Mouse (Mus musculus): ENCODE measurements around the gene Tecr. TPM values are rescaled to one million over a fixed set of nuclear protein-coding genes. Genes with fewer than 3 reads are reported as not detected.

Tecr gene
- polyA plus RNA-seq, 1 experiment from 2014 or later: 468 TPM

DNA sequence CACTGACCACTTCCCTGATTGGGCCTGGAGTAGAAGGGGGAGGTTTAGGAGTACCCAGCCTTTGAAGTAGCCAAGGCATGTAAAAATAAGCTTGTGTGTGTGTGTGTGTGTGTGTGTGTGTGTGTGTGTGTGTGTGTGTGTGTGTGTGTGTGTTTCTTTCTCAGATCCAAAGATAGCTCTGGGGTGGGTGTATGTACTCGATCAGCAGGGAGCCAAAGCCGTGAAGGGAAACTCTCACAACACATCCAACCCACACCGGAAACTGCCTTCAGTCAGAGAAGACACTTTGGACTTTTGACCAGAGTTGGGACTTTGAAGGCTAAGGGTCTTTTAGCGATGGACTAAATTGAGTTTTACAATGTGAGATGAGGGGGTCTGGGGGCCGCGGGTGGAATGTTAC, 41.9 kb upstream of the Tecr start:
- no peak for DNase-seq (ENCODE audit: low spot score)
- 80% methylated on average over 6 of the region's 6 CpGs for WGBS

DNA sequence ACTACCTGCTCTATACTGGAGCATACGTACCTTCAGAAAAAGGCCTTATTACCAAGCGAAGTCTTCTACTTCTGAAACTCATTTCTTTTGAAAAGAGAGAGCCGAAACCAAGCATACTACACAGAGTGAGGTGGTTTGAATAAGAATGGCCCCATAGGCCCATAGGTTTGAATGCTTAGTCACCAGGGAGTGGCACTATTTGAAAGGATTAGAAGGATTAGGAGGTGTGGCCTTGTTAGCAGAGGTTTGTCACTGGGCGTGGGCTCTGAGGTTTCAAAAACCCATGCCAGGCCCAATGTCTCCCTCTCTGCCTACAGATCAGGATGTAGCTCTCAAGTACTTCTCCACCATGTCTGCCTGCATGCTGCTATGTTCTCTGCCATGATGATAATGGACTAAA, 40.3 kb upstream of the Tecr start:
- Histone ChIP-seq H3K27me3 (replicated peaks; ENCODE audit: control insufficient read depth, insufficient read depth, low read length) (no peaks in the 10 kb centered on the region; the same call in 1 of the 2 replicates), H3K4me3 (ENCODE audit: low read depth, low read length) (no peak overlapping the region), H3K9ac (ENCODE audit: low read depth, low read length) (no peak overlapping the region), H3K4me2 (no peak overlapping the region), H3K36me3 (ENCODE audit: control insufficient read depth, insufficient read depth, low read length) (no peaks in the 10 kb centered on the region), H3K9me3 (ENCODE audit: control insufficient read depth, low read length) (no peaks in the 10 kb centered on the region), H3K4me1 (replicated peaks; ENCODE audit: control insufficient read depth, insufficient read depth, low read length) (no peaks in the 10 kb centered on the region), H3K27ac (ENCODE audit: low read depth, low read length) (no peak overlapping the region)
- DNase-seq (ENCODE audit: low spot score): no peak
- no peak for ATAC-seq (replicated peaks; ENCODE audit: low FRiP score)
- WGBS: 89% methylated on average over 4 of the region's 4 CpGs

More for the DNA sequence above, 41.9 kb upstream of the Tecr start:
- Histone ChIP-seq H3K4me3 (ENCODE audit: low read depth, low read length) (no peak overlapping the region), H3K9ac (ENCODE audit: low read depth, low read length) (no peak overlapping the region), H3K27me3 (replicated peaks; ENCODE audit: control insufficient read depth, insufficient read depth, low read length) (no peaks in the 10 kb centered on the region), H3K27ac (ENCODE audit: low read depth, low read length) (no peak overlapping the region), H3K4me2 (no peak overlapping the region), H3K9me3 (ENCODE audit: control insufficient read depth, low read length) (no peaks in the 10 kb centered on the region), H3K36me3 (ENCODE audit: control insufficient read depth, insufficient read depth, low read length) (no peaks in the 10 kb centered on the region; the same call in 1 of the 2 replicates), H3K4me1 (replicated peaks; ENCODE audit: control insufficient read depth, insufficient read depth, low read length) (peaks cover 10% of the 10 kb centered on the region)
- ATAC-seq (replicated peaks; ENCODE audit: low FRiP score): no peak

DNA sequence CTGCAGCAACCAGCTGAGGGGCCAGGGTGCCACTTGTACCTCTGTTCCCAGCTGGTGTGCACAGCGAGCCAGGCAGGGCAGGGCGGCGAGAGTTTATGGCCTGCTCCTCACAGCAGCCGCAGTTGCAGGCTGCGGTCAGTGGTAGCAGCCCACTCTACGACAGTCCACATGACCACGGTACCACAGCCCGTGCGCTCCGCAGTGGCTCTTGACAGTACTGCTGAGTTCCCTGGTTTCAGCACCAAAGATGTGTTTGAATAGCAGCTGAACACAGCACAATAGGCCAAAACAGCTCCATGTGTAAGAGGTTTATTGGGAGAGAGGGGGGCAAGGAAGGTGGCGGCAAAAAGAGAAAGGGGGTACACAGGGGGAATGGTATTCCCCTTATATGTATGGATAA, 39.7 kb upstream of the Tecr start:
- Histone ChIP-seq H3K27me3 (replicated peaks; ENCODE audit: control insufficient read depth, insufficient read depth, low read length) (no peaks in the 10 kb centered on the region; the same call in 1 of the 2 replicates), H3K9ac (ENCODE audit: low read depth, low read length) (no peak overlapping the region), H3K4me2 (no peak overlapping the region), H3K9me3 (ENCODE audit: control insufficient read depth, low read length) (no peaks in the 10 kb centered on the region), H3K4me1 (replicated peaks; ENCODE audit: control insufficient read depth, insufficient read depth, low read length) (no peaks in the 10 kb centered on the region), H3K4me3 (ENCODE audit: low read depth, low read length) (no peak overlapping the region), H3K36me3 (ENCODE audit: control insufficient read depth, insufficient read depth, low read length) (no peaks in the 10 kb centered on the region), H3K27ac (ENCODE audit: low read depth, low read length) (no peak overlapping the region)
- 94% methylated on average over 11 of the region's 11 CpGs for WGBS
- no peak for DNase-seq (ENCODE audit: low spot score)
- no peak for ATAC-seq (replicated peaks; ENCODE audit: low FRiP score)

DNA sequence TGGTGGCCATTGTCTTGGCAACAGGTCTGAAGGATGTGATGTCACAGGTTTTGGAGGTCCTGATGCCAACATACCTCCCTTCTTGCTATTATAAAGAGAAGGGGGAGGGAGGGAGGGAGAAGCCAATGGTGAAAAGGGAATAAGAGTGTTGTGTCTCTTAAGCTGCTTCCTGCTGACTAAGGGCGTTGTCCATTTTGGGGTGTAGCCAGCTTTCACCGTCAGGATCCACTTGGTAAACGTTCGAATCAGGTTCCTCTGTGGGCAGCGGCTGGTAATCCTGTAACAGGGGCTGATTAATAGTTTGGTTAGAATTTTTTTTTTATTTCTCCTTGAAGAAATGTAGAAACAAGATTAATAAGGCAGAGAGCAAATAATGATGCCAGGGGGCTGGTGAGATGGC, 31.9 kb upstream of the Tecr start:
- H3K4me1 ChIP-seq (replicated peaks; ENCODE audit: control insufficient read depth, insufficient read depth, low read length): no peaks in the 10 kb centered on the region
- H3K4me3 ChIP-seq (ENCODE audit: low read depth, low read length): no peak overlapping the region
- H3K4me2 ChIP-seq: no peak overlapping the region
- ATAC-seq (replicated peaks; ENCODE audit: low FRiP score) (no peak), DNase-seq (ENCODE audit: low spot score) (no peak)
- WGBS: 61% methylated on average over 5 of the region's 5 CpGs
- no peaks in the 10 kb centered on the region for H3K36me3 ChIP-seq (ENCODE audit: control insufficient read depth, insufficient read depth, low read length)
- H3K9me3 ChIP-seq (ENCODE audit: control insufficient read depth, low read length): no peaks in the 10 kb centered on the region
- H3K27ac ChIP-seq (ENCODE audit: low read depth, low read length): no peak overlapping the region
- H3K9ac ChIP-seq (ENCODE audit: low read depth, low read length): no peak overlapping the region
- H3K27me3 ChIP-seq (replicated peaks; ENCODE audit: control insufficient read depth, insufficient read depth, low read length): no peaks in the 10 kb centered on the region; the same call in 1 of the 2 replicates

DNA sequence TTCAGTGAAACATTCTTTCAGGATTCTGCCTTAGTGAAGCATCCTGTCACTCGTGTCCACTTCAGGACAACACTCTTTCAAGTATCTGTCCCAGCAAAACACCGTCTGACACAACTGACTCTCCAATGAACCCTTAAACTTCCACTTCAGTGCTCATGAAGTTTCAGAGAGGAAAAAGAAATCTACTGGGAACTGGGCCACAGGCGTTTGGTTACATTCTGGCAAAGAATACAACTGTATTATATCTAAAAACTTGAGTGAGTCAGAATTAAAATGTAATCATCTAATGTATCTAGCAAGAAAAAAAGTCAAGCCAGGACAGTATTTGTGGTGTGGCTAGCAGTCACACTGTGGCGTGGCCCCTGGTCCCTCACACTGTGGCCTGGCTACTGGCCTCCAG, 31.1 kb upstream of the Tecr start:
- H3K4me1 ChIP-seq (replicated peaks; ENCODE audit: control insufficient read depth, insufficient read depth, low read length): no peaks in the 10 kb centered on the region
- 68% methylated on average over 4 of the region's 4 CpGs for WGBS

DNA sequence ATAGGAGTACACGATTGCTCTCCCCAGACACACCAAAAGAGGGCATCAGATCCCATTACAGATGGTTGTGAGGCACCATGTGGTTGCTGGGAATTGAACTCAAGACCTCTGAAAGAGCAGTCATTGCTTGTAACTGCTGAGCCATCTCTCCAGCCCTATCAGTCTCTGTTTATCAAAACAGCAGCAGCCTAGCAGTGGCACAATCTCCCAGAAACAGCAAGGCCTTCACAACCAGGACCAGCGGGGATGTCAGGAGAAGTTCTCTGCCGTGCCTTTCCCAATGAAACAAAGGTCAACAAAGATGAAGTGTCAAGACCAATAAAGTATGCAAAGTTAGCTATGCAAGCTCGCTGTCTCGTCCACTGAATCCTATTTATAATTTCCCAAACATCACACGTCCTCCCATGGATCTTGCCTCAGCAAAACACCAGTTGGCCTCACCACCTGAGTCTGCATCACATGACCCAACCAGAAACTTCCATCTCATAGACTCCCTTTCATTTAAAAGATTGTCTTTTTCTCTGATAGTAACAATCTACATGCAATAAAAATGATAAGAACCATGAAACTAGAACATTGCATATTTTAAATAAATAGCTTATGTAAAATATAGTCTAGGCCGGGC, 24.4 kb upstream of the Tecr start:
- Histone ChIP-seq H3K4me1 (replicated peaks; ENCODE audit: control insufficient read depth, insufficient read depth, low read length) (no peaks in the 10 kb centered on the region; the same call in 1 of the 2 replicates), H3K4me3 (ENCODE audit: low read depth, low read length) (no peak overlapping the region), H3K27me3 (replicated peaks; ENCODE audit: control insufficient read depth, insufficient read depth, low read length) (no peaks in the 10 kb centered on the region), H3K9me3 (ENCODE audit: control insufficient read depth, low read length) (no peaks in the 10 kb centered on the region), H3K27ac (ENCODE audit: low read depth, low read length) (no peak overlapping the region), H3K9ac (ENCODE audit: low read depth, low read length) (no peak overlapping the region), H3K4me2 (no peak overlapping the region), H3K36me3 (ENCODE audit: control insufficient read depth, insufficient read depth, low read length) (no peaks in the 10 kb centered on the region)
- 72% methylated on average over 7 of the region's 7 CpGs for WGBS
- ATAC-seq (replicated peaks; ENCODE audit: low FRiP score) (peak; percentile 83), DNase-seq (ENCODE audit: low spot score) (no peak)

More for the DNA sequence above, 31.1 kb upstream of the Tecr start:
- H3K27ac ChIP-seq (ENCODE audit: low read depth, low read length): no peak overlapping the region
- no peaks in the 10 kb centered on the region for H3K9me3 ChIP-seq (ENCODE audit: control insufficient read depth, low read length)
- no peaks in the 10 kb centered on the region for H3K36me3 ChIP-seq (ENCODE audit: control insufficient read depth, insufficient read depth, low read length)
- ATAC-seq (replicated peaks; ENCODE audit: low FRiP score): no peak
- no peak overlapping the region for H3K4me2 ChIP-seq
- H3K4me3 ChIP-seq (ENCODE audit: low read depth, low read length): no peak overlapping the region
- no peaks in the 10 kb centered on the region; the same call in 1 of the 2 replicates for H3K27me3 ChIP-seq (replicated peaks; ENCODE audit: control insufficient read depth, insufficient read depth, low read length)
- no peak overlapping the region for H3K9ac ChIP-seq (ENCODE audit: low read depth, low read length)
- DNase-seq (ENCODE audit: low spot score): no peak

DNA sequence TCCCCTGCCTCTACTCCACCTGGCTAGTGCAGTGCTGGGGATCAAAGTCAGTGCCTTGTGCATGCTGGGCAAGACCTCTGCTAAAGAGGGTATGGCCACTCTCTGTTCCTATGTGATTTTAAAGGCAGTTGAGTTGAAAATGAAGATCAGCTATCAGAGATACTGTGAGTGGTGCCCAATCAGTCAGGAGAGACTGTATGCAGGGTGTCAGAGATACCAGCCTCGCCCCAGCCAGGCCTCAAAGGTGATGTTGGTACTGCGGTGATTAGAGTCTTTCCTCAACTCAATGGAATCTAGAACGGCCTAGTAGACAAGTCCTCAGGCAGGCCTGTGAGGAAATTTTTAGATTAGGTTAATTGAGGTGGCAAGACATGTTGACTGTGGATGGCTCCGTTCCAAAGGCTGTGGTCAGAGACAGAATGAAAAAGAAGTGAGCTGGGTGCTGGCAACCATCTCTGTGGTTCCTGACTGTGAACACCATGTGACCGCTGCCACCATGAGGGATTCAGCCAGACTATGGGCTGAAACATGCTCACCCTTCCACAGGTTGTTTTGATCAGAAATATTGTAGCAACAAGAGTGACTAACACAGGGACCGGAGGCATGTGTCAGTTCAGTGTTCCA, 18.0 kb upstream of the Tecr start:
- Histone ChIP-seq H3K27me3 (replicated peaks; ENCODE audit: control insufficient read depth, insufficient read depth, low read length) (no peaks in the 10 kb centered on the region), H3K4me1 (replicated peaks; ENCODE audit: control insufficient read depth, insufficient read depth, low read length) (peaks cover 23% of the 10 kb centered on the region), H3K36me3 (ENCODE audit: control insufficient read depth, insufficient read depth, low read length) (no peaks in the 10 kb centered on the region), H3K4me2 (no peak overlapping the region), H3K9ac (ENCODE audit: low read depth, low read length) (no peak overlapping the region), H3K4me3 (ENCODE audit: low read depth, low read length) (no peak overlapping the region), H3K27ac (ENCODE audit: low read depth, low read length) (no peak overlapping the region), H3K9me3 (ENCODE audit: control insufficient read depth, low read length) (no peaks in the 10 kb centered on the region)
- DNase-seq (ENCODE audit: low spot score) (no peak), ATAC-seq (replicated peaks; ENCODE audit: low FRiP score) (peak; percentile 74)
- 77% methylated on average over 6 of the region's 6 CpGs for WGBS

DNA sequence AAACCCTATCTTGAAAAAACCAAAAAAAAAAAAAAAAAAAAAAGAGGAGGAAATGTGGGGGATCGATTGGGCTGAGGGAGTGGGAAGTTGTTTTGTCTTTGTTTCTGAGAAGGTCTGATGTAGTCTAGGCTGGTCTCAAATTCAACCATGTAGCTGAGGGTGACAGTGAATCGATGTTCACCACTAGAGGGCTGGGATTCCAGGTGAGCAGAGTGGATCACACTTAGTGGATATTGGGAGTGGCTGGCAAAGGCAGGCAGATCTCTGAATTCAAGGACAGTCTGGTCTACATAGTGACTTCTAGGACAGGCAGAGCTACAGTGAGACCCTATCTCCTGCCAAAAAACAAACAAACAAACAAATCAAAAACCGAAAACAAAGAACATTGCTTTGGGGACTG, 17.0 kb upstream of the Tecr start:
- H3K4me3 ChIP-seq (ENCODE audit: low read depth, low read length): no peak overlapping the region
- peaks cover 23% of the 10 kb centered on the region for H3K4me1 ChIP-seq (replicated peaks; ENCODE audit: control insufficient read depth, insufficient read depth, low read length)
- H3K36me3 ChIP-seq (ENCODE audit: control insufficient read depth, insufficient read depth, low read length): no peaks in the 10 kb centered on the region
- WGBS: 37% methylated on average over 3 of the region's 3 CpGs
- H3K4me2 ChIP-seq: no peak overlapping the region
- H3K27me3 ChIP-seq (replicated peaks; ENCODE audit: control insufficient read depth, insufficient read depth, low read length): no peaks in the 10 kb centered on the region
- no peaks in the 10 kb centered on the region for H3K9me3 ChIP-seq (ENCODE audit: control insufficient read depth, low read length)
- ATAC-seq (replicated peaks; ENCODE audit: low FRiP score) (no peak), DNase-seq (ENCODE audit: low spot score) (no peak)
- no peak overlapping the region for H3K9ac ChIP-seq (ENCODE audit: low read depth, low read length)
- H3K27ac ChIP-seq (ENCODE audit: low read depth, low read length): no peak overlapping the region

DNA sequence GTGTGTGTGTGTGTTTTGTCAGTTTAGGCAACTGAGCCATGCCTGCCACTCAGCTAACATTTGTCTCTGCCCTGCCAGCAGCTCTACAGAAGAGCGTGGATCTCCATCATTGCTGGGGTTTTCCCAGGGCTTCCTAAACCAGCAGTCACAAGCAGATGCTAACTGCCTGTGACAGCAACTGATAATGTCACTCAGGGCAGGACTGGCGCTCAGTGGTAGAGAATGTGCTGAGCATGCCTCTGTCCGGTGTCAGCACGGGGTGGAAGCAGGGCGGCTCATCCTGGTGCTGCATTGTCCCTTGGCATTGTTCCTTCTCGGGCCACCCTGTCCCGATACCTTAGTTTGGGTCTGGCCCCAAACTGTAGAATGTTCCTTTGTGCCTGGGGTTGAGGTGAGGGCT, 15.8 kb upstream of the Tecr start:
- H3K36me3 ChIP-seq (ENCODE audit: control insufficient read depth, insufficient read depth, low read length): no peaks in the 10 kb centered on the region
- H3K27ac ChIP-seq (ENCODE audit: low read depth, low read length): 0 out of 2 replicates have a peak overlapping the region, but pooled peaks have one; percentile 2
- H3K27me3 ChIP-seq (replicated peaks; ENCODE audit: control insufficient read depth, insufficient read depth, low read length): no peaks in the 10 kb centered on the region
- no peak overlapping the region for H3K4me2 ChIP-seq
- H3K9ac ChIP-seq (ENCODE audit: low read depth, low read length): no peak overlapping the region
- no peaks in the 10 kb centered on the region for H3K9me3 ChIP-seq (ENCODE audit: control insufficient read depth, low read length)
- peaks cover 23% of the 10 kb centered on the region for H3K4me1 ChIP-seq (replicated peaks; ENCODE audit: control insufficient read depth, insufficient read depth, low read length)
- DNase-seq (ENCODE audit: low spot score) (no peak), ATAC-seq (replicated peaks; ENCODE audit: low FRiP score) (peak; percentile 58)
- H3K4me3 ChIP-seq (ENCODE audit: low read depth, low read length): no peak overlapping the region
- WGBS: 71% methylated on average over 7 of the region's 7 CpGs

Measured in liver, embryonic 11.5 days (tissue).